Mouse (Mus musculus) ES-Bruce4 (cell line): ENCODE measurements at regions not wholly inside any gene's neighbourhood (a gene's known extent, or its start where the extent isn't known, plus 50 kb on each side); places are given as distances from the start of the nearest gene placed in this dataset.

Experiments
- CTCF ChIP-seq: IDR thresholded peaks from one replicate; pipeline ENCODE4 v1.8.1; 2011; ENCODE audit warnings: low read depth, low read length
- EP300 ChIP-seq: IDR thresholded peaks from 2 replicates; pipeline ENCODE4 v1.6.1; 2011; ENCODE audit warnings: low read depth, low read length; ENCODE audit not compliant: insufficient read depth
- POLR2A ChIP-seq: IDR thresholded peaks from one replicate; pipeline ENCODE4 v1.8.1; 2011; ENCODE audit warnings: low read length; ENCODE audit not compliant: insufficient read depth

GRCm38 (mm10) chr9:33214523-33214922 is 578.5 kb downstream of the Ets1 start:
- TF ChIP-seq CTCF (no peak), POLR2A (no peak), EP300 (no peak)
